Mouse (Mus musculus) neural tube, embryonic 12.5 days (tissue): ENCODE data around the gene Cnpy1. TPM values are rescaled to one million over a fixed set of nuclear protein-coding genes. Genes with fewer than 3 reads are reported as not detected.

ENCODE experiments used
- ATAC-seq: fragments of 200-750 bp; cut with Nextera tagmentation; 2 replicates; pipeline ENCODE4 v1.8.0; 2017; ENCODE audit warnings: low read depth, mild to moderate bottlenecking, moderate TSS enrichment, moderate library complexity; ENCODE audit not compliant: low FRiP score
- H3K27ac ChIP-seq: fragments of 300-500 bp; sonication (generic); 2 replicates; pipeline ENCODE4 v1.5.1; 2016
- H3K27me3 ChIP-seq: fragments of 300-500 bp; sonication (generic); replicated peaks from 2 replicates; pipeline ENCODE4 v1.6.1; 2016; ENCODE audit warnings: mild to moderate bottlenecking
- H3K36me3 ChIP-seq: fragments of 300-500 bp; sonication (generic); 2 replicates; pipeline ENCODE4 v1.6.1; 2016; ENCODE audit warnings: mild to moderate bottlenecking
- H3K4me1 ChIP-seq: fragments of 300-500 bp; sonication (generic); 2 replicates; pipeline ENCODE4 v1.6.1; 2016
- H3K4me2 ChIP-seq: fragments of 300-500 bp; sonication (generic); replicated peaks from 2 replicates; pipeline ENCODE4 v1.6.1; 2016; ENCODE audit warnings: mild to moderate bottlenecking
- H3K4me3 ChIP-seq: fragments of 300-500 bp; sonication (generic); 2 replicates; pipeline ENCODE4 v1.5.1; 2016
- H3K9ac ChIP-seq: fragments of 300-500 bp; sonication (generic); 2 replicates; pipeline ENCODE4 v1.6.1; 2016; ENCODE audit warnings: mild to moderate bottlenecking
- H3K9me3 ChIP-seq: fragments of 300-500 bp; sonication (generic); 2 replicates; pipeline ENCODE4 v1.6.1; 2016; ENCODE audit warnings: mild to moderate bottlenecking
- WGBS: fragments of 180-500 bp; shearing (Covaris S2); methylation state at CpG from one replicate; pipeline ENCODE4 v1.1.7; 2016; 5-methylcytosine and 5-hydroxymethylcytosine counted together
- polyA plus RNA-seq: library from polyadenylated mRNA; unstranded; fragments of >200 nt; fragmentation: Nextera tagmentation; extraction: Ambion mirVana; gene quantifications from 2 replicates; pipeline ENCODE4 v1.2.1, GENCODE M21; 2016

Cnpy1 gene
- polyA plus RNA-seq, 1 experiment from 2014 or later = 8.7 TPM

DNA sequence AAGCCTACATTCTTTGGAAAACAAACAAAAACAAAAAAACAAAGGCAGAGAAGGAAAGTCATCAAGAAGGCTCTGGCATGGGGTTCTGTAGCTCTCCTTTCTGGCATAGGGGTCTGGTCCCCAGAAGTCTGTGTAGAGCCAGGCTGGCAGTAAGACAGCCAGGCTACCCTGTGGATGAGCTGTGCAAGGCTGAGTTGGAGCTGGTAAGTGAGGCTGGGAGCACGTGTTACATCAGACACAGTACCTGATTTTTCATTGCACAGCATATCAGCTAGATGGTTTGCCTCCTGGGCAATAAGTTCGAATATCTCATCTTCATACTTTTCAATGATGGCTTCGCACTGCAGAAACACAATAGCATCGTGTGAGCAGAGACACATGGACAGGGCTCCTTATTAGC, 38.6 kb downstream of the Cnpy1 start:
- Histone ChIP-seq H3K36me3 (no peaks in the 10 kb centered on the region), H3K9me3 (no peaks in the 10 kb centered on the region), H3K27ac (no peak overlapping the region), H3K4me2 (no peak overlapping the region), H3K9ac (no peak overlapping the region), H3K27me3 (peaks cover 58% of the 10 kb centered on the region), H3K4me3 (no peak overlapping the region), H3K4me1 (peaks cover 12% of the 10 kb centered on the region)
- 69% methylated on average over 4 of the region's 4 CpGs for WGBS
- ATAC-seq = no peak

- Histone ChIP-seq H3K4me2 (no peak overlapping the region), H3K4me3 (no peak overlapping the region), H3K9ac (no peak overlapping the region), H3K27ac (no peak overlapping the region), H3K27me3 (peaks cover 52% of the 10 kb centered on the region), H3K9me3 (no peaks in the 10 kb centered on the region), H3K4me1 (peaks cover 12% of the 10 kb centered on the region), H3K36me3 (no peaks in the 10 kb centered on the region)
- ATAC-seq = no peak
- 79% methylated on average over 4 of the region's 4 CpGs for WGBS
These were observed 39.2 kb downstream of the Cnpy1 start for GRCm38 (mm10) chr5:28206448-28206847.

DNA sequence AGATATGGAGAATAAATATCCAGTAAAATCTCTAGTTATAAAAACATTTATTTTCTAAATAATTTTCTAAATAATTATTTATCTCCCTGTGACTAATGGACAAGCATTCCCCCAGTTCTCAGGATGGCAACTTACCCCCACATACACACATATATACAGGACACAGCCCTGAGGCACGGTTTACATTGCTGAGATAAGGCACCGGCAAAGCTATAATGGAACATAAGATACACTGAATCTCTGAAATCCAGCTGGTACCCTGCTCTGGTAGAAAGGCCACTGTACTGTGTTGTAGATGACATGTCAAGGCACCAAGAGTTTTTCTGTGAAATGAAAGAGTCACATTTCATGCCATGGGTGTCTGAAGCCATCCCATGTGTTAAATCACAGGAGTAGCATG, 40.9 kb downstream of the Cnpy1 start:
- ATAC-seq = no peak
- WGBS = 92% methylated on average over 2 of the region's 2 CpGs
- peaks cover 6% of the 10 kb centered on the region; the same call in 1 of the 2 replicates for H3K4me1 ChIP-seq
- peaks cover 36% of the 10 kb centered on the region for H3K27me3 ChIP-seq
- H3K36me3 ChIP-seq = no peaks in the 10 kb centered on the region
- no peak overlapping the region for H3K4me2 ChIP-seq
- no peak overlapping the region for H3K27ac ChIP-seq
- no peaks in the 10 kb centered on the region for H3K9me3 ChIP-seq
- no peak overlapping the region for H3K9ac ChIP-seq
- no peak overlapping the region for H3K4me3 ChIP-seq

- 83% methylated on average over 6 of the region's 6 CpGs for WGBS
These were observed 42.5 kb downstream of the Cnpy1 start for GRCm38 (mm10) chr5:28203086-28203485.

GRCm38 (mm10) chr5:28199089-28199873, 46.3 kb downstream of the Cnpy1 start:
- H3K36me3 ChIP-seq = no peaks in the 10 kb centered on the region

More at GRCm38 (mm10) chr5:28203086-28203485, 42.5 kb downstream of the Cnpy1 start:
- ATAC-seq = no peak
- Histone ChIP-seq H3K4me1 (peaks cover 3% of the 10 kb centered on the region; the same call in 1 of the 2 replicates), H3K27ac (no peak overlapping the region), H3K4me3 (no peak overlapping the region), H3K36me3 (no peaks in the 10 kb centered on the region), H3K9ac (no peak overlapping the region), H3K9me3 (no peaks in the 10 kb centered on the region), H3K27me3 (peaks cover 20% of the 10 kb centered on the region), H3K4me2 (no peak overlapping the region)

GRCm38 (mm10) chr5:28195473-28195872, 50.1 kb downstream of the Cnpy1 start:
- Histone ChIP-seq H3K9me3 (no peaks in the 10 kb centered on the region), H3K27me3 (0 out of 2 replicates have a peak, but pooled peaks cover 2% of the 10 kb centered on the region), H3K4me3 (no peak overlapping the region), H3K27ac (no peak overlapping the region), H3K36me3 (no peaks in the 10 kb centered on the region), H3K4me2 (no peak overlapping the region), H3K4me1 (peaks cover 10% of the 10 kb centered on the region), H3K9ac (no peak overlapping the region)
- ATAC-seq = no peak
- WGBS = 62% methylated on average over 2 of the region's 2 CpGs

More at GRCm38 (mm10) chr5:28199089-28199873, 46.3 kb downstream of the Cnpy1 start:
- Histone ChIP-seq H3K4me1 (peaks cover 3% of the 10 kb centered on the region; the same call in 1 of the 2 replicates), H3K4me2 (no peak overlapping the region), H3K27ac (no peak overlapping the region), H3K9me3 (no peaks in the 10 kb centered on the region), H3K9ac (no peak overlapping the region), H3K27me3 (no peaks in the 10 kb centered on the region; the same call in 1 of the 2 replicates), H3K4me3 (no peak overlapping the region)
- 25% methylated on average over 7 of the region's 7 CpGs for WGBS
- ATAC-seq = no peak

DNA sequence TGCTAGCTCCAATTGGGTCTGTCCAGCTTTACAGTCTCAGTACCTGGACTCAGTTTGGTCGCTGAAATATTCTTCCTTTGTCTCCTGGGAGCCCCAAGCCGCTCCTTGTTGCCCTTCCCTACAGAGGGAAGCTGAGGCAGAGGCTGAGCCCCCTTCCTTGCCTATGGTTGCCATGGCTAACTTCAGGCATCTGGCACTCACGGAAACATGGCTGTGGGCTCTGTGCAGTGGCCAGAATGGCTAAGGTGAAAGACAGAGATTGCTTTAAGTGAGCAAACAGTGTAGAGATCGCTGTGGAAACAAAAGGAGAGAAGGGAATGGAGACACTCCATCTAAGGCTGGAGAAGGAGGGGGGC, 53.5 kb downstream of the Cnpy1 start:
- no peaks in the 10 kb centered on the region for H3K36me3 ChIP-seq
- no peak overlapping the region for H3K9ac ChIP-seq
- H3K4me2 ChIP-seq = no peak overlapping the region

DNA sequence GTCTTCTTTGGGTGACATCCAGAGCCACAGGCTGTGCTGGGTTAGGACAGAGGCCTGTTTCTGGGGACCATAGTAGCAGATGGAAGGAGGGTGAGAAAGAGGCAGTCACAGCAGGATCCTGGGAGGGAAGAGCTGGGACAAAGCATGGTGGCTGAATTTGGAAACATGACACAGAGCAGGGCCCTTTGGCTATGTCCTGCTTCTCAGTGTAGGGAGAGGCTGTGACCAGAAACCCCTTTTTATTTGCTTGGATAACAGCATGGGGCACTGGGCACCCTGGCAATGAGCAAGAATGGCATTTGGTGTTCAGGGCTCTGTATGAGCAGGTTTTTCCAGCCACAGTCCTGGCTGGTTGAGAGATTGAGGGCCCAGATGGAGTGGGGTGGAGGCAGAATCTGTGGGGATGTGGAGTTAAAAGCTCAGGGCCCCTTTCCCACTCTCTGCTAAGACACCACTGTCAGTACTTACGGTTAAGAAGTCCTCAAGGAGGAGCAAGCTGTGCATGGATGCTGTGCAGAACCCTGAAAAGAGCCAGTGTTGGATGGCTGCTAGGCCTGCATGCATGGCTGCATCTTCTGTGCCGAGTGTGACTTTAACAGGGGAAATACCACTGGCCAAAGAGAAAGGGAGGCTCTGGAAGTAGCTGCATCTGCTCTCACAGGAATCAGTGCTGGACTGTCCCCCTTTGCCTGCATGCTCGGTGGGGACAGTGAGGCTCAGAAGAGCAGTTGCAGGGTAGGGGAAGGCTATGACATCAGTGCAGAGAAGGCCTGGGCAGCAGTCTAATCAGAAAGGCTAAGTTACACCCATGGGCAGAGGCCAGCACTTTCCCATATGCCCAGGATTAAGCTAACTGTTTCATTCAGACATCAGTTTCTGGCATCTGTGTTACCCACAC, 54.2 kb downstream of the Cnpy1 start:
- no peak overlapping the region for H3K27ac ChIP-seq
- H3K4me2 ChIP-seq = no peak overlapping the region
- no peak overlapping the region for H3K9ac ChIP-seq
- 30% methylated on average over 3 of the region's 3 CpGs for WGBS
- H3K9me3 ChIP-seq = no peaks in the 10 kb centered on the region
- H3K36me3 ChIP-seq = no peaks in the 10 kb centered on the region
- ATAC-seq = no peak
- H3K27me3 ChIP-seq = 0 out of 2 replicates have a peak, but pooled peaks cover 4% of the 10 kb centered on the region
- H3K4me1 ChIP-seq = peaks cover 7% of the 10 kb centered on the region
- H3K4me3 ChIP-seq = no peak overlapping the region

More for the DNA sequence above, 53.5 kb downstream of the Cnpy1 start:
- H3K27me3 ChIP-seq = 0 out of 2 replicates have a peak, but pooled peaks cover 4% of the 10 kb centered on the region
- ATAC-seq = no peak
- H3K27ac ChIP-seq = no peak overlapping the region
- H3K4me3 ChIP-seq = no peak overlapping the region
- H3K4me1 ChIP-seq = peaks cover 7% of the 10 kb centered on the region
- 32% methylated on average over 4 of the region's 4 CpGs for WGBS
- no peaks in the 10 kb centered on the region for H3K9me3 ChIP-seq

DNA sequence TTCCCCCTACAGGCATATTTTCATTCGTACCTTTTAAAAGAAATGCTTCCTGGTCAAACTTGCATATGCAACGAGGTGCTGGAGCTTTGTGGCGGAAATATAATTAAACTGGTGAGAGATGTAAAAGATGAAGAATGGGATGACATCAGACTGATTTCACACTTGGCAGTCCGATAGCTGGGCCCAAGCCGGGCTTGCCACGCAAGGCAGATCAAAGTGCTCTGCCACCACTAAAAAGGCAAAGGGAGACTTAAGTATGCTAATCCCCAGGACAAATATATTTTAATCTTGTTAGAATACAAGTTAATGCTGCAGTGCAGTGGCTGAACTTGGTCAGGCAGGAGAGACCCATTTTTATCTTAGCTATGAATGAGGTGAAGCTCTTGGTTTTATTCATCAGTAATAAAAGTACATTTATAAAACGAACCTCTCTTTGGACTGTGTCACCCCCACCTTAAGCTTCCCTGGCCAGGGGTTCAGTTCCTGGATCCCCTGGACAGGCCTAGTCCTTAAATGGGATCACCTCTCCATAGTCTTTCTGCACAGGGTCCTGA, 66.3 kb downstream of the Cnpy1 start:
- 19% methylated on average over 7 of the region's 7 CpGs for WGBS
- no peak overlapping the region for H3K4me3 ChIP-seq
- no peaks in the 10 kb centered on the region for H3K9me3 ChIP-seq
- peaks cover 69% of the 10 kb centered on the region for H3K27me3 ChIP-seq
- no peak overlapping the region for H3K27ac ChIP-seq
- no peaks in the 10 kb centered on the region for H3K36me3 ChIP-seq
- ATAC-seq = no peak
- H3K4me1 ChIP-seq = no peaks in the 10 kb centered on the region; the same call in 1 of the 2 replicates
- no peak overlapping the region for H3K4me2 ChIP-seq
- H3K9ac ChIP-seq = no peak overlapping the region

DNA sequence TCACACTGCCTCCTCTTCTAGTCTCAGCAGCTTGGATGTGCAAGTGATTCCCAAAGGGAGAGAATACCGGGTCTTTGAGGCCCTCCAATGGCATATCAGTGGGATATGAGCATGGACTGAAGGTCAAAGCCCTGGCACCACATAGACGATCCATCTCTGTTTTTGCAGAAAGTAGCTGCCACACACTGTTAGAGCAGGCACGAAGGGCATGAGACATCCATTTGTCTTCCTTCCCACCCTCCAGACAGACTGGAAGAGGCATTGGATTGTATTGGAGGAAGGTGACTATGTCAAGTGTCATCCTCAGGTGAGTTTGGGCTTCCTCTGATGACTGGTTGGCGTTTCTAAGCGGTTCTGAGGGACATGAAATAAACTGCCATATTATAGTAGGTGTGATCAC, 67.3 kb downstream of the Cnpy1 start:
- ATAC-seq = no peak
- Histone ChIP-seq H3K27ac (no peak overlapping the region), H3K4me2 (no peak overlapping the region), H3K4me1 (no peaks in the 10 kb centered on the region; the same call in 1 of the 2 replicates), H3K9ac (no peak overlapping the region), H3K27me3 (peaks cover 79% of the 10 kb centered on the region), H3K9me3 (no peaks in the 10 kb centered on the region), H3K36me3 (no peaks in the 10 kb centered on the region), H3K4me3 (no peak overlapping the region)
- 14% methylated on average over 5 of the region's 5 CpGs for WGBS

- no peak overlapping the region for H3K27ac ChIP-seq
These were observed 69.0 kb downstream of the Cnpy1 start for GRCm38 (mm10) chr5:28176585-28176984.

DNA sequence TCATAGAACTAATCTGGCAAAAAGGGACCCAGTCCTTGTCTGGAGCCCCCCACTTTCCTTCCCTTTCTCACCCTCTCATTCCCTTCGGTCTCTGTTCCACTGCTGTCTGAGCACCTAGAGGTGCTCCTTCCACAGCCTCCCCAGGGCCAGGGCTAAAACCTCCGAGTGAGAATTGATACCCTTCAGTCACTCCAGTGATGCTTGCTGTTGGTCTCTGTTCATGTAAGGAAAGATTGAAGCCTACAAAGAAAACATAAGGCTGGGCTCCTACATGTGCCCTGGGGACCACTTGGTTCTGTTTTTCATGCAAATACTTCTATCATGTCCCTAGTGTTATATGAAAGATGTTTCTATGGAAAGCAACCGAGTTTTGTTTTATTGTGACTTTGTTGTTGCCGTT, 69.6 kb downstream of the Cnpy1 start:
- Histone ChIP-seq H3K9me3 (no peaks in the 10 kb centered on the region), H3K9ac (no peak overlapping the region), H3K36me3 (no peaks in the 10 kb centered on the region), H3K27ac (no peak overlapping the region), H3K4me1 (no peaks in the 10 kb centered on the region; the same call in 1 of the 2 replicates), H3K4me2 (no peak overlapping the region), H3K4me3 (no peak overlapping the region), H3K27me3 (peaks cover 92% of the 10 kb centered on the region)
- ATAC-seq = no peak
- WGBS = 3% methylated on average over 4 of the region's 4 CpGs

More at GRCm38 (mm10) chr5:28176585-28176984, 69.0 kb downstream of the Cnpy1 start:
- no peaks in the 10 kb centered on the region; the same call in 1 of the 2 replicates for H3K4me1 ChIP-seq
- H3K4me3 ChIP-seq = no peak overlapping the region
- H3K36me3 ChIP-seq = no peaks in the 10 kb centered on the region
- WGBS = 0% methylated on average over 2 of the region's 2 CpGs
- H3K9ac ChIP-seq = no peak overlapping the region
- H3K27me3 ChIP-seq = peaks cover 92% of the 10 kb centered on the region
- H3K9me3 ChIP-seq = no peaks in the 10 kb centered on the region
- H3K4me2 ChIP-seq = no peak overlapping the region
- no peak for ATAC-seq
